Mouse (Mus musculus) testis, adult 2 months (tissue): ENCODE measurements around the gene Bicdl1. TPM values are rescaled to one million over a fixed set of nuclear protein-coding genes. Genes with fewer than 3 reads are reported as not detected.

Source experiments
- H3K27ac ChIP-seq: fragments of 200-500 bp; 2 replicates; pipeline ENCODE4 v1.5.1; 2012; ENCODE audit warnings: low read depth, low read length; ENCODE audit not compliant: control insufficient read depth, insufficient read depth
- H3K27me3 ChIP-seq: fragments of 200-500 bp; 2 replicates; pipeline ENCODE4 v1.6.1; 2012; ENCODE audit warnings: mild to moderate bottlenecking, low read length, moderate library complexity; ENCODE audit not compliant: control insufficient read depth, insufficient read depth
- H3K36me3 ChIP-seq: fragments of 200-500 bp; 2 replicates; pipeline ENCODE4 v1.6.1; 2012; ENCODE audit warnings: mild to moderate bottlenecking, low read length; ENCODE audit not compliant: control insufficient read depth, insufficient read depth
- H3K4me1 ChIP-seq: fragments of 200-500 bp; 2 replicates; pipeline ENCODE4 v1.6.1; 2012; ENCODE audit warnings: low read length; ENCODE audit not compliant: control insufficient read depth, insufficient read depth
- H3K4me3 ChIP-seq: fragments of 200-500 bp; 2 replicates; pipeline ENCODE4 v1.5.1; 2012; ENCODE audit warnings: low read depth, mild to moderate bottlenecking, low read length, moderate library complexity, mixed read lengths; ENCODE audit not compliant: control insufficient read depth
- CTCF ChIP-seq: fragments of 200-500 bp; IDR thresholded peaks from 2 replicates; pipeline ENCODE4 v1.5.1; 2012; ENCODE audit warnings: low read depth, mild to moderate bottlenecking, inconsistent platforms, low read length, moderate library complexity; ENCODE audit not compliant: control insufficient read depth, insufficient read depth, insufficient replicate concordance
- POLR2A ChIP-seq: fragments of 200-500 bp; IDR thresholded peaks from 2 replicates; pipeline ENCODE4 v1.6.1; 2012; ENCODE audit warnings: low read depth, mild to moderate bottlenecking, inconsistent platforms, low read length, moderate library complexity; ENCODE audit not compliant: control insufficient read depth
- polyA plus RNA-seq: library from polyadenylated mRNA; depleted of rRNA; stranded (reverse); fragments of >200 nt; gene quantifications from 2 replicates; pipeline ENCODE4 v1.2.3, GENCODE M21; 2012

The Bicdl1 gene
- polyA plus RNA-seq, 1 experiment = 14.0 TPM

- no peaks in the 10 kb centered on the region for H3K36me3 ChIP-seq
- no peaks in the 10 kb centered on the region for H3K27me3 ChIP-seq
- no peak overlapping the region for H3K27ac ChIP-seq
- TF ChIP-seq CTCF = no peak
- no peak for TF ChIP-seq POLR2A
- H3K4me3 ChIP-seq = no peak overlapping the region
- no peaks in the 10 kb centered on the region for H3K4me1 ChIP-seq
Observed at GRCm38 (mm10) chr5:115668986-115669385, 62.4 kb downstream of the Bicdl1 start.

DNA sequence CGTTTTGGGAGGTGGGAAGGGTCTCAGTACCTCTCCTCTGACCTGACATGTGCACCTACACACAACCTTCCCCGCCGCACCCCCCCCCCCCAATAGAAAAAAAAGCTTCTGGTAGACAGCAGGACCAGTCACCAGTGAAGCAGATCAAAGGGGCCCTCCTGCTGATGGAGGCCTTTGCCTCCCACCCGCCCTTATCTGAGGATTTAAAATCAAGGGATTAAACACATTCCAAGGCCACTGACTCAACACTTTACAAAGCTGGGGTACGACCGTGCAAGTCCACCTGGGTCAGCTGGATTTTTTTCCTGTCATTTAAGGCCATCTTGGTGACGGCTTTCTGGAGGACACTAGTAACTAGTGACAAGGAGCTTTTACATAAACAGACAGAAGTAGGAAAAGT is 63.5 kb downstream of the Bicdl1 start:
- Histone ChIP-seq H3K36me3 (no peaks in the 10 kb centered on the region), H3K27me3 (no peaks in the 10 kb centered on the region), H3K4me3 (no peak overlapping the region), H3K4me1 (no peaks in the 10 kb centered on the region), H3K27ac (no peak overlapping the region)
- TF ChIP-seq POLR2A = no peak

DNA sequence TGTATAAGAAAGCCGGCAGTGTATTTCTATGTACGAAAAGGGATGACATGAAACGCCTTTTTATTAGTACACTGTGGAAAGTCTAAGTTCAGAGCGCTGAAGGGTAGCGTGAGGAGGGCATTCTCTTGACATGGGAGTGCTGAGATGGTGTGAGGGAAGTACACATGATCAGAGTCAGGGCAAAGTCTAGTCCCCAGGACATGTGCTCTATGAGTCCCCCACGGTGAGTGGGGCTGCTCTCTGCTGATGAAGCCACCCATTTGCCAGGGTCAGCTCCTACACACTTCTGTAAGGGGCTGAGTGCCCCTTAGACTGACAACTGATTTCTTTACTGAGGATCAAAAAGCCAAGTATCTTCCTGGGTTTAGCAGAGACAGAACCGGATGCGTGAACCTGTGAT is 64.2 kb downstream of the Bicdl1 start:
- TF ChIP-seq CTCF = no peak
- TF ChIP-seq POLR2A = no peak
- H3K36me3 ChIP-seq = no peaks in the 10 kb centered on the region
- H3K27ac ChIP-seq = no peak overlapping the region

DNA sequence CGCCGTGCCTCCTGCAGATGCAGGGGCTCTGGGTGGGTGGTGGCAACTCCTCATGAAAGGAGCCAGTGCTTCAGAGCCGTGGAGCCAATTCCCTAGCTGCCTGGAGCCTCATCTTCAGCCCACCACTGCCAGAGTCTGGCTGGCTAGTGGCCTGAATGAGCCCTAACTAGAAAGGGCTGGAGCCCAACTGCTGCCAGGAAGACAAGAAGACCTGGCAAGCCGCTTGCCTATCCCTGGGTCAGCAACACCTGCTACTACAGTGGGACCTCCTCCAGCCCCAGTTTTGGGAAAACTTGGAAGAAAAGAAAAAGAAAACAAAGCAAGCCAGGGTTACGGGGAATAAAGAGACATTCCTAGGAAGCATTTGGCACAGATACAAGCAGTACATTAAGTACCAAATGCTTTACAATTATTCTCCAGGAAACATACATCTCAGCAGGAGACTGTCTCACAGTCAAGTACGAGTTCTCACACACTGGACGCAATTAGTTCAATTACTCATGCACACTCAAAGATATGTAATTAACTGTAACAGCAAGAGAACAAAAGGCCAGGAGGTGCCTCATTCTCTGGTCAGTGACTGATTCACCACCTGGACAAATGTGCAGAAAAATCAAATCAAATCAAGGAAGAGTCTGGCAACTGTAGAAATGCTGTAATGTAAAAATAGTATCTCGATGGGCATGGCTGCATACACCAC is 64.9 kb downstream of the Bicdl1 start:
- Histone ChIP-seq H3K36me3 (no peaks in the 10 kb centered on the region), H3K4me1 (no peaks in the 10 kb centered on the region), H3K4me3 (no peak overlapping the region), H3K27me3 (no peaks in the 10 kb centered on the region), H3K27ac (no peak overlapping the region)
- TF ChIP-seq POLR2A (no peak), CTCF (no peak)

More for the DNA sequence above, 64.2 kb downstream of the Bicdl1 start:
- H3K4me3 ChIP-seq = no peak overlapping the region
- H3K4me1 ChIP-seq = no peaks in the 10 kb centered on the region
- no peaks in the 10 kb centered on the region for H3K27me3 ChIP-seq

- Histone ChIP-seq H3K4me1 (no peaks in the 10 kb centered on the region), H3K27me3 (no peaks in the 10 kb centered on the region), H3K4me3 (no peak overlapping the region), H3K36me3 (no peaks in the 10 kb centered on the region), H3K27ac (no peak overlapping the region)
- no peak for TF ChIP-seq POLR2A
- TF ChIP-seq CTCF = no peak
Observed at GRCm38 (mm10) chr5:115662658-115663057, 68.8 kb downstream of the Bicdl1 start.

- Histone ChIP-seq H3K4me3 (no peak overlapping the region), H3K36me3 (no peaks in the 10 kb centered on the region), H3K27me3 (no peaks in the 10 kb centered on the region), H3K27ac (no peak overlapping the region), H3K4me1 (peaks cover 3% of the 10 kb centered on the region)
- no peak for TF ChIP-seq POLR2A
- no peak for TF ChIP-seq CTCF
Observed at GRCm38 (mm10) chr5:115658352-115658751, 73.1 kb downstream of the Bicdl1 start.

- H3K4me1 ChIP-seq = peaks cover 7% of the 10 kb centered on the region
- H3K27me3 ChIP-seq = no peaks in the 10 kb centered on the region
- no peak overlapping the region for H3K4me3 ChIP-seq
- H3K27ac ChIP-seq = no peak overlapping the region
- no peaks in the 10 kb centered on the region for H3K36me3 ChIP-seq
- no peak for TF ChIP-seq CTCF
- no peak for TF ChIP-seq POLR2A
Observed at GRCm38 (mm10) chr5:115657234-115657633, 74.2 kb downstream of the Bicdl1 start.

DNA sequence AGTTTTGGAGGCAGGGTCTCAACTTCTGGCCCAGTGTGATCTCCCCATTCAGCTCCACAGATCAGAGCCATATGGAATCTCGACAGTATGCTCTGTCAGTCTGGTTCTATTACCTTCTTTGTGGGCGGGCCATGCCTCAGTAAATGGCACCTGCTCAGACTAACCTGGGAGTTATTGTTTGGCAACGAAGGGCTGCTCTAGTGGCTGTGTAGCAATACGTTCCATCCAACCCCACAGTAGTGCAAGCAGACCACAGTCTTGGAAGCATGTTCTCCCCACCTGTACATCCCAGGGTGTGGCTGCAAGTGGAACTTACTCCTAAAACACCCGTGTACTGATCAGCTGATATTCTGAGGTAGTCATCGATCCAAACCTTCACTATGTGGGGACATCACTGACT is 74.7 kb downstream of the Bicdl1 start:
- Histone ChIP-seq H3K27ac (no peak overlapping the region), H3K36me3 (no peaks in the 10 kb centered on the region), H3K27me3 (no peaks in the 10 kb centered on the region), H3K4me1 (peaks cover 7% of the 10 kb centered on the region), H3K4me3 (no peak overlapping the region)
- TF ChIP-seq CTCF (no peak), POLR2A (no peak)
